Mouse (Mus musculus): ENCODE results near the gene Gm8011. TPM values are rescaled to one million over a fixed set of nuclear protein-coding genes. Genes with fewer than 3 reads are reported as not detected.

Gene Gm8011
- not detected in 2 replicates for polyA plus RNA-seq (2012)

GRCm38 (mm10) chr14:42463581-42463980 lies at the start of gene Gm8011:
Gene Gm8011, plus strand, starts transcription at chr14:42463881.

DNA sequence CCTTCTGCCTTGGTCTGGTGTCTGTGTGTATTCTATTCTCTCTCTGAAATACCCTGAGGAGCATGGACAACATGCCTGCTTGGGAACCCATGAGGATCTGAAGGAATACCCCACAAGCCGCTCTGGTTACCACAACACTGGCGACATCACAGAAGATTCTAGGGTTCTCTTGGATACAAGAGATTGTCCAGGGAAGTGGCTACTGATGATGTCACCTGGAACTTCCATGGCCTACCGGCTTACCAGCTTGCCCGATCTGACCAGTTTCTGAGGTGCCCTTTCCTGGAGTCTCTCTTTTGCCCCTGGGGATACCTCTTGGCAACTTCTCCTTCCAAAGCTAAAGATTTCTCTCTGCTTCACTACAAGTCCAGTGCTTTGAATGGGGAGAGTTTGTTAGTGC lies 24.1 kb upstream of the Gm8011 start, which contains the start of gene Gm8005:
TSS of gene Gm8005 (minus strand) at position 101 of the 400 bp plus-strand sequence.

GRCm38 (mm10) chr14:42502249-42502648 lies 38.6 kb downstream of the Gm8011 start, which contains the start of gene Gm8020:
Gene Gm8020, minus strand, starts transcription at chr14:42502349.

Other genes with a start within 250 kb of the Gm8011 start
- gene Gm17026, start 203.8 kb upstream of the Gm8011 start, polyA plus RNA-seq (2012) = not detected in 2 replicates
- gene Gm9611, start 166.5 kb upstream of the Gm8011 start, polyA plus RNA-seq (2012) = not detected in 2 replicates
- not detected in 2 replicates for gene Gm7995, start 153.7 kb upstream of the Gm8011 start, polyA plus RNA-seq (2012)
- not detected in 2 replicates for gene Gm8005, start 24.2 kb upstream of the Gm8011 start, polyA plus RNA-seq (2012)
- gene Gm8020, start 38.5 kb downstream of the Gm8011 start, polyA plus RNA-seq (2012) = not detected in 2 replicates
- gene Gm8024, start 60.4 kb downstream of the Gm8011 start, polyA plus RNA-seq (2012) = not detected in 2 replicates
- gene Gm17124, start 136.0 kb downstream of the Gm8011 start, polyA plus RNA-seq (2012) = not detected in 2 replicates
- gene Gm3633, start 178.0 kb downstream of the Gm8011 start, polyA plus RNA-seq (2012) = not detected in 2 replicates
- not detected in 2 replicates for gene Gm10378, start 192.1 kb downstream of the Gm8011 start, polyA plus RNA-seq (2012)

Data from megakaryocyte-erythroid progenitor cell, adult 5 weeks (primary cell).